Mouse (Mus musculus): ENCODE data around the gene Spaca3. TPM values are rescaled to one million over a fixed set of nuclear protein-coding genes. Genes with fewer than 3 reads are reported as not detected.

Spaca3 gene
- 0.20 TPM in 1 of 2 replicates, not detected in the other for polyA plus RNA-seq (2012; rRNA removed; ENCODE audit: low replicate concordance)

DNA sequence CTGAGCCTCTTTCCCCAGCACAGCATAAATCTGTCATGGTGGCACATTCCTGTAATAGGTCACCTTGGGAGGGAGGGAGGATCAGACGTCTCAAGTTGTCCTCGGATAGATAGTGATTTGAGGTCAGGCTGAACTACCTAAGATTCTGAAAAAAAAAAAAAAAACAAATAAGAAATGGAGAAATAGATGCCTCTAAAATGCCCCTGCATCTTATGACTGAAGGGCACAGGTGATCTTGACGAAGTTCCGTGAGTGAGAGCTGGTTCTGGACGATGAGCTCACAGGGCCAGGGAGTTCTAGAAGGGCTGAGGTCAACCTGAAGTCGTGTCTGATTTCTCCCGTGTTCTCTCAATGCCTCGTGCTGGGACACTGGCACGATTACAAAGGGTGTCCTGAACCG, at the start of gene Spaca3:
Spaca3 (plus strand) TSS at position 301 of the 400 bp plus-strand sequence.

DNA sequence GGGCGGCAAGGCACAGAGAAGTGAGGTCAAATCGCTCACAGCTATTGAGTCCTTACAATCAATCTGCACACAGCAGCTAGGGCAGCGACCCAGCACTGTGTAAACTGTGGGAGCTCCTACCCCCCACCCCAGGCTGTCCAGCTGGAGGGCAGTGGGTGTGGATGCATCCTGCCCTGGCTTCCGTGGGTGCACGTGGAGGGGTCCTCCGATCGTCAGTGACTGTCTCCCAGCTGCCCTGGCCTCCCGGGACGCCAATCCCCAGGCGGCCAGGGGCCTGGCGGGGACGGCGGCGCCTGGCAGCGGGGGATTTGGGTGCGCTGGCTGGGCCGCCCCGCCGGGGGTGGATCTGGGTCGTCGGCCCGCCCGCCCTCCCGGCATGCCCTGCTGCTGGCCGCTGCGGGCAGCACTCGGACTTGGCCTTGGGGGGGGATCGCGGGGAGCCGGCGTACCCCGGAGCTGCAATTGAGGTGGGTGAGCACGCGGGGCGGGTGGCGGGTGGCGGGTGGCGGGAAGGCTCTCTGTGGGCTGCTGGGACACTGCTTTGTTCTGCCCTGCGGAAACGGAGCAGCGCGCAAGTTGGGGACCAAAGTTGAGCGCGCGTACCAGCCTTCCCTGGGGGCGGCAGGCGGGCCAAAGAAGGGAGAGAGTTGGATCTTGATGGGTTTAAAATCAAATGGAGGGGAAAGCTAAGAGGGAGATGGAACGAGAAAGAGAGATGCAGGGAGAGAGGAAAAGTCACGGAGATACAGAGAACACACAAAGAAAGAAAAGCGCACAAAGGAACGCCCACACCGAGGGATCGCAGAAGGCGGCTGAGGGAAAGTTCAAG, 48.0 kb upstream of the Spaca3 start, which contains the start of gene Tmem98:
Tmem98 (plus strand) TSS at position 183 of the 829 bp plus-strand sequence.

Other genes with a start within 250 kb of the Spaca3 start
- gene Myo1d, start 78.3 kb upstream of the Spaca3 start, polyA plus RNA-seq (2012; rRNA removed; ENCODE audit: low replicate concordance) = 10.4 and 11.6 TPM in 2 replicates
- 26.9 TPM in 2 replicates for gene Tmem98, start 48.2 kb upstream of the Spaca3 start, polyA plus RNA-seq (2012; rRNA removed; ENCODE audit: low replicate concordance)

Measured in mammary gland, adult 2 months (tissue).